In genomic region chr7:18832298-18832697, GRCm38 (mm10) we compare ENCODE assay signal across 22 mouse cellular contexts. TPM values are rescaled to one million over a fixed set of nuclear protein-coding genes. Genes with fewer than 3 reads are reported as not detected.
DNase-seq lines count a peak whose midpoint lies in the region; ATAC-seq and TF ChIP-seq lines count a peak whose summit lies in the region.
"Had no signal": no experiment of that assay in that cellular context is flagged by ENCODE, and none has a peak within 500 bp of the region (broad histone marks: within the 10 kb centered on the region; RNA-seq: fewer than 3 reads in every experiment).

No protein-coding gene starts in this region.

- no peak overlapping the region for H3K9ac ChIP-seq in kidney, embryonic 15.5 days
- H3K9ac ChIP-seq in stomach, postnatal 0 days (ENCODE audit: low read length), result no peak overlapping the region
- H3K9ac ChIP-seq: stomach, embryonic 15.5 days had no signal

- ATAC-seq in kidney, embryonic 15.5 days (replicated peaks; ENCODE audit: low FRiP score), result no peak
- ATAC-seq in stomach, postnatal 0 days (ENCODE audit: low FRiP score, low TSS enrichment), result no peak

- no peaks in the 10 kb centered on the region for H3K27me3 ChIP-seq in kidney, adult 2 months (replicated peaks; ENCODE audit: control insufficient read depth, insufficient read depth, low read length)
- H3K27me3 ChIP-seq in kidney, embryonic 15.5 days, result peaks cover 11% of the 10 kb centered on the region; the same call in 1 of the 2 replicates
- H3K27me3 ChIP-seq in stomach, postnatal 0 days (ENCODE audit: control insufficient read depth, insufficient read depth, low read length), result no peaks in the 10 kb centered on the region
- H3K27me3 ChIP-seq: stomach, embryonic 15.5 days had no signal

- peak; percentile 4 for DNase-seq in embryo, embryonic 11 days
- DNase-seq in embryo, embryonic 9.5 days (ENCODE audit: extremely low spot score), result no peak
- DNase-seq in kidney, adult 2 months, result no peak
- DNase-seq in lung, adult 2 months, result no peak
- no peak for DNase-seq in lung, adult 18-20 months
- no peak for DNase-seq in stomach, postnatal 0 days (ENCODE audit: low spot score)
- no peak for DNase-seq in layer of hippocampus, adult 18-20 months (ENCODE audit: low spot score in 2 of 2)
- DNase-seq: cerebellum, adult 9-10 months; gastrocnemius, postnatal 36 days; layer of hippocampus, postnatal 36 days; left cerebral cortex, postnatal 4 days had no signal

- H3K27ac ChIP-seq in kidney, adult 2 months (ENCODE audit: insufficient read depth, low read depth, low read length), result no peak overlapping the region
- H3K27ac ChIP-seq in kidney, embryonic 15.5 days, result no peak overlapping the region
- H3K27ac ChIP-seq in stomach, postnatal 0 days (replicated peaks), result no peak overlapping the region
- H3K27ac ChIP-seq: midbrain, embryonic 10.5 days; stomach, embryonic 15.5 days had no signal

- no peak overlapping the region for H3K4me2 ChIP-seq in kidney, embryonic 15.5 days
- no peak overlapping the region for H3K4me2 ChIP-seq in stomach, postnatal 0 days (replicated peaks; ENCODE audit: low read depth)
- H3K4me2 ChIP-seq: stomach, embryonic 15.5 days had no signal

- no peaks in the 10 kb centered on the region for H3K36me3 ChIP-seq in kidney, adult 2 months (ENCODE audit: control insufficient read depth, insufficient read depth, low read length)
- H3K36me3 ChIP-seq in kidney, embryonic 15.5 days, result no peaks in the 10 kb centered on the region
- no peaks in the 10 kb centered on the region for H3K36me3 ChIP-seq in stomach, postnatal 0 days (ENCODE audit: control insufficient read depth, insufficient read depth, low read length)
- H3K36me3 ChIP-seq: midbrain, embryonic 10.5 days; stomach, embryonic 15.5 days had no signal

- H3K9me3 ChIP-seq in kidney, embryonic 15.5 days (replicated peaks), result no peaks in the 10 kb centered on the region; the same call in 1 of the 2 replicates
- no peaks in the 10 kb centered on the region for H3K9me3 ChIP-seq in stomach, postnatal 0 days (ENCODE audit: control insufficient read depth, low read length)
- H3K9me3 ChIP-seq: midbrain, embryonic 10.5 days; stomach, embryonic 15.5 days had no signal

- TF ChIP-seq POLR2A in kidney, adult 2 months (IDR thresholded peaks at IDR 0.05; ENCODE audit: low read depth, low read length), result no peak
- TF ChIP-seq POLR2A in lung, adult 2 months (IDR thresholded peaks at IDR 0.05; ENCODE audit: borderline replicate concordance, extremely low read depth, low read depth, low read length), result no peak

- TF ChIP-seq EP300 in stomach, postnatal 0 days (optimal IDR thresholded peaks at IDR 0.05), result no peak

- H3K4me1 ChIP-seq in kidney, adult 2 months (ENCODE audit: control insufficient read depth, insufficient read depth, low read length), result no peaks in the 10 kb centered on the region
- H3K4me1 ChIP-seq in kidney, embryonic 15.5 days, result no peaks in the 10 kb centered on the region
- no peaks in the 10 kb centered on the region for H3K4me1 ChIP-seq in lung, adult 2 months (ENCODE audit: control insufficient read depth, insufficient read depth, low read length)
- no peaks in the 10 kb centered on the region for H3K4me1 ChIP-seq in stomach, postnatal 0 days (replicated peaks; ENCODE audit: control insufficient read depth, insufficient read depth)

- no peak overlapping the region for H3K4me3 ChIP-seq in kidney, adult 2 months (ENCODE audit: insufficient read depth, low read depth, low read length)
- no peak overlapping the region for H3K4me3 ChIP-seq in kidney, embryonic 15.5 days (replicated peaks)
- H3K4me3 ChIP-seq in lung, adult 2 months (replicated peaks; ENCODE audit: extremely low read depth, low read depth, low read length), result no peak overlapping the region
- H3K4me3 ChIP-seq in stomach, postnatal 0 days (ENCODE audit: low read depth, low read length), result no peak overlapping the region
- H3K4me3 ChIP-seq: midbrain, embryonic 10.5 days; stomach, embryonic 15.5 days had no signal

- WGBS in kidney, adult 2 months, result 43% methylated on average over 13 of the region's 13 CpGs
- 50% methylated on average over 13 of the region's 13 CpGs for WGBS in kidney, embryonic 15.5 days
- WGBS in lung, adult 2 months, result 35% methylated on average over 13 of the region's 13 CpGs
- WGBS in stomach, postnatal 0 days, result 45% methylated on average over 13 of the region's 13 CpGs

- TF ChIP-seq CTCF in kidney, adult 2 months (conservative IDR thresholded peaks at IDR 0.05; ENCODE audit: insufficient read depth, insufficient read length, low read depth, low read length), result 0 out of 2 replicates have a peak, but pooled peaks have one; percentile 17
- TF ChIP-seq CTCF in lung, adult 2 months (IDR thresholded peaks at IDR 0.05; ENCODE audit: insufficient read depth, low read length), result peak; percentile 34
- peak; percentile 53 for TF ChIP-seq CTCF in stomach, postnatal 0 days (IDR thresholded peaks at IDR 0.05; ENCODE audit: low read depth)

RNA-seq across cellular contexts. Expression of gene Mill2, which starts 7.5 kb away (rescaled TPM):
- polyA plus RNA-seq in kidney, adult 2 months (2012; rRNA removed), result 4.8 and 5.6 TPM in 2 replicates
- 0.76 and 1.2 TPM in 2 replicates for polyA plus RNA-seq in kidney, embryonic 15.5 days (2015; fragmentation: Nextera tagmentation; extraction: Ambion mirVana)
- 17.1 and 27.9 TPM in 2 replicates for polyA plus RNA-seq in lung, adult 2 months (2012; rRNA removed)
- polyA plus RNA-seq in stomach, postnatal 0 days (2015; fragmentation: Nextera tagmentation; extraction: Ambion mirVana), result 1.3 and 1.4 TPM in 2 replicates
- total RNA-seq in layer of hippocampus, adult 18-20 months (2021), result 1 to 10 TPM; 1.3 to 2.2 TPM
- polyA plus RNA-seq: neural tube, embryonic 11.5 days had no signal

RNA-seq across cellular contexts. Expression of gene Psg17, which starts 10.9 kb away (rescaled TPM):
- polyA plus RNA-seq in kidney, adult 2 months (2012; rRNA removed), result 0.03 and 0.04 TPM in 2 replicates
- polyA plus RNA-seq in kidney, embryonic 15.5 days (2015; fragmentation: Nextera tagmentation; extraction: Ambion mirVana), result 0.09 TPM in 1 of 2 replicates, not detected in the other
- 0.27 and 1.1 TPM in 2 replicates for polyA plus RNA-seq in lung, adult 2 months (2012; rRNA removed)
- 0.06 and 0.08 TPM in 2 replicates for polyA plus RNA-seq in stomach, postnatal 0 days (2015; fragmentation: Nextera tagmentation; extraction: Ambion mirVana)
- not detected for total RNA-seq in layer of hippocampus, adult 18-20 months (2021)
- total RNA-seq: adrenal gland, postnatal 4 days; gastrocnemius, postnatal 36 days; hematopoietic stem cell, adult 5-6 weeks; layer of hippocampus, postnatal 36 days; left cerebral cortex, postnatal 4 days; liver, adult 2 months had no signal
- polyA plus RNA-seq: liver, adult 2 months; midbrain, embryonic 10.5 days; neural tube, embryonic 11.5 days; spleen, adult 2 months had no signal

RNA-seq across cellular contexts. Expression of gene Psg19, which starts 34.0 kb away (rescaled TPM):
- polyA plus RNA-seq in kidney, adult 2 months (2012; rRNA removed), result not detected in 2 replicates
- not detected in 2 replicates for polyA plus RNA-seq in kidney, embryonic 15.5 days (2015; fragmentation: Nextera tagmentation; extraction: Ambion mirVana)
- 0.07 TPM in 1 of 2 replicates, not detected in the other for polyA plus RNA-seq in lung, adult 2 months (2012; rRNA removed)
- not detected in 2 replicates for polyA plus RNA-seq in stomach, postnatal 0 days (2015; fragmentation: Nextera tagmentation; extraction: Ambion mirVana)
- not detected for total RNA-seq in layer of hippocampus, adult 18-20 months (2021)
- total RNA-seq: adrenal gland, postnatal 4 days; gastrocnemius, postnatal 36 days; hematopoietic stem cell, adult 5-6 weeks; layer of hippocampus, postnatal 36 days; left cerebral cortex, postnatal 4 days; liver, adult 2 months had no signal
- polyA plus RNA-seq: cortical plate, adult 2 months; embryonic facial prominence, embryonic 14.5 days; liver, adult 2 months; midbrain, embryonic 10.5 days; neural tube, embryonic 11.5 days; spleen, adult 2 months; stomach, embryonic 15.5 days; thymus, postnatal 0 days had no signal

RNA-seq across cellular contexts. Expression of gene Pglyrp1, which starts 38.8 kb away (rescaled TPM):
- polyA plus RNA-seq in kidney, adult 2 months (2012; rRNA removed), result 2.3 and 5.9 TPM in 2 replicates
- 2.3 and 4.8 TPM in 2 replicates for polyA plus RNA-seq in kidney, embryonic 15.5 days (2015; fragmentation: Nextera tagmentation; extraction: Ambion mirVana)
- polyA plus RNA-seq in lung, adult 2 months (2012; rRNA removed), result 46.7 and 112 TPM in 2 replicates
- 103 and 110 TPM in 2 replicates for polyA plus RNA-seq in stomach, postnatal 0 days (2015; fragmentation: Nextera tagmentation; extraction: Ambion mirVana)
- 10 to 100 TPM; 15.5 to 23.3 TPM for total RNA-seq in layer of hippocampus, adult 18-20 months (2021)
